Comparison of ENCODE assay signal across 8 mouse cellular contexts in genomic region chr1:61639114-61640093, GRCm38 (mm10). TPM values are rescaled to one million over a fixed set of nuclear protein-coding genes. Genes with fewer than 3 reads are reported as not detected.
DNase-seq lines count a peak whose midpoint lies in the region; ATAC-seq and TF ChIP-seq lines count a peak whose summit lies in the region.

No protein-coding gene starts in this region.

- peak overlapping the region; percentile 94 for H3K9ac ChIP-seq in intestine, embryonic 14.5 days (ENCODE audit: low read length)
- H3K9ac ChIP-seq in liver, embryonic 14.5 days (replicated peaks) = peak overlapping the region; percentile 57
- H3K9ac ChIP-seq in neural tube, embryonic 13.5 days = peak overlapping the region; percentile 85

- H3K4me2 ChIP-seq in intestine, embryonic 14.5 days (ENCODE audit: low read length) = peak overlapping the region; percentile 84
- H3K4me2 ChIP-seq in liver, embryonic 14.5 days (ENCODE audit: low read depth) = peak overlapping the region; percentile 71
- H3K4me2 ChIP-seq in neural tube, embryonic 13.5 days = peak overlapping the region; percentile 97

- intact Hi-C loops in left cerebral cortex, postnatal 25 days (cut with DNase I) = no loop called here

- peak overlapping the region; percentile 86 for H3K27ac ChIP-seq in intestine, embryonic 14.5 days (ENCODE audit: low read depth)
- no peak overlapping the region for H3K27ac ChIP-seq in liver, embryonic 14.5 days
- peak overlapping the region; percentile 56; the same call in 1 of the 2 replicates for H3K27ac ChIP-seq in neural tube, embryonic 13.5 days (replicated peaks)

- ATAC-seq in intestine, embryonic 14.5 days (replicated peaks; ENCODE audit: low FRiP score, low TSS enrichment, low read depth) = peak; percentile 75
- no peak for ATAC-seq in liver, embryonic 14.5 days (ENCODE audit: insufficient read depth)
- ATAC-seq in neural tube, embryonic 13.5 days (ENCODE audit: low read depth) = peak; percentile 75

- peaks cover 19% of the 10 kb centered on the region; the same call in 1 of the 2 replicates for H3K4me1 ChIP-seq in intestine, embryonic 14.5 days (replicated peaks; ENCODE audit: control insufficient read depth, insufficient read depth, low read length)
- H3K4me1 ChIP-seq in liver, embryonic 14.5 days (replicated peaks; ENCODE audit: control insufficient read depth in 2 of 2, insufficient read depth in 2 of 2, low read length in 1 of 2) = peaks cover 0 to 4% of the 10 kb centered on the region in 2 experiments; a peak in 1 of 4 replicates
- peaks cover 13% of the 10 kb centered on the region; the same call in 1 of the 2 replicates for H3K4me1 ChIP-seq in neural tube, embryonic 13.5 days (replicated peaks)

- peak; percentile 2 to 7 for DNase-seq in left cerebral cortex, adult 8-10 months (ENCODE audit: low spot score in 2 of 2)
- no peak for DNase-seq in left cerebral cortex, postnatal 25 days (ENCODE audit: low spot score in 2 of 2)
- peak; percentile 23 for DNase-seq in adrenal gland, postnatal 25 days
- peak; percentile 5 for DNase-seq in gonadal fat pad, adult 2 months (ENCODE audit: low read depth)
- DNase-seq in intestine, embryonic 14.5 days (ENCODE audit: low spot score) = peak; percentile 81
- DNase-seq in liver, embryonic 14.5 days (ENCODE audit: low read depth in 3 of 3, low spot score in 3 of 3) = no peak
- DNase-seq in c-Kit-positive CD71-positive TER-119-positive erythroid progenitor cells, embryonic 14.5 days (ENCODE audit: low spot score) = no peak

- no peaks in the 10 kb centered on the region for H3K27me3 ChIP-seq in intestine, embryonic 14.5 days (replicated peaks; ENCODE audit: control insufficient read depth, insufficient read depth, low read length)
- no peaks in the 10 kb centered on the region for H3K27me3 ChIP-seq in liver, embryonic 14.5 days (ENCODE audit: control insufficient read depth, insufficient read depth, low read length)
- H3K27me3 ChIP-seq in neural tube, embryonic 13.5 days = peaks cover 14% of the 10 kb centered on the region; the same call in 1 of the 2 replicates

- no peaks in the 10 kb centered on the region for H3K9me3 ChIP-seq in intestine, embryonic 14.5 days (ENCODE audit: control insufficient read depth, low read length)
- H3K9me3 ChIP-seq in liver, embryonic 14.5 days (ENCODE audit: control insufficient read depth, low read length) = no peaks in the 10 kb centered on the region
- no peaks in the 10 kb centered on the region for H3K9me3 ChIP-seq in neural tube, embryonic 13.5 days

- 3% methylated on average over 40 of the region's 40 CpGs for WGBS in intestine, embryonic 14.5 days
- 4% methylated on average over 40 of the region's 40 CpGs for WGBS in liver, embryonic 14.5 days (ENCODE audit: insufficient replicate concordance)
- 3% methylated on average over 40 of the region's 40 CpGs for WGBS in neural tube, embryonic 13.5 days

- H3K4me3 ChIP-seq in intestine, embryonic 14.5 days (ENCODE audit: low read depth, low read length) = peak overlapping the region; percentile 85
- H3K4me3 ChIP-seq in liver, embryonic 14.5 days (ENCODE audit: insufficient read depth in 1 of 2, low read depth in 2 of 2, low read length in 2 of 2) = peak overlapping the region; percentile 65 to 67
- peak overlapping the region; percentile 85 for H3K4me3 ChIP-seq in neural tube, embryonic 13.5 days

- no peak for TF ChIP-seq CTCF in liver, embryonic 14.5 days (IDR thresholded peaks at IDR 0.05; ENCODE audit: low read depth)

- H3K36me3 ChIP-seq in intestine, embryonic 14.5 days (ENCODE audit: control insufficient read depth, insufficient read depth, low read length) = no peaks in the 10 kb centered on the region
- H3K36me3 ChIP-seq in liver, embryonic 14.5 days (replicated peaks; ENCODE audit: control insufficient read depth, insufficient read depth, low read depth) = no peaks in the 10 kb centered on the region
- H3K36me3 ChIP-seq in neural tube, embryonic 13.5 days = no peaks in the 10 kb centered on the region

- TF ChIP-seq EP300 in liver, embryonic 14.5 days (IDR thresholded peaks at IDR 0.05; ENCODE audit: low read depth) = no peak

RNA-seq across cellular contexts. Expression of gene Pard3b, which starts 0.8 kb away (rescaled TPM):
- 1 to 10 TPM; 3.3 to 5.3 (median 4.4) TPM for total RNA-seq in left cerebral cortex, adult 8-10 months (2022)
- total RNA-seq in left cerebral cortex, postnatal 25 days (2021) = 1 to 10 TPM; 3.2 to 3.4 TPM
- total RNA-seq in adrenal gland, postnatal 25 days (2021) = 12.5 and 15.7 TPM in 2 replicates
- polyA plus RNA-seq in gonadal fat pad, adult 2 months (2012; rRNA removed) = 2.0 and 2.6 TPM in 2 replicates
- 33.1 and 37.7 TPM in 2 replicates for polyA plus RNA-seq in intestine, embryonic 14.5 days (2014; fragmentation: Nextera tagmentation; extraction: Ambion mirVana)
- 0.41 and 0.44 TPM in 2 replicates for polyA plus RNA-seq in liver, embryonic 14.5 days (2012; rRNA removed)
- polyA plus RNA-seq in liver, embryonic 14.5 days (2014; fragmentation: Nextera tagmentation; extraction: Ambion mirVana) = 1.4 and 2.1 TPM in 2 replicates
- 10.4 and 12.5 TPM in 2 replicates for polyA plus RNA-seq in neural tube, embryonic 13.5 days (2015; fragmentation: Nextera tagmentation; extraction: Ambion mirVana)

Comparison
In these comparisons a context has a peak if more than half of its experiments do, and no peak if none do; other contexts are left out.
1. DNase-seq: peak in left cerebral cortex, adult 8-10 months (2 of 2), adrenal gland, postnatal 25 days (single experiment), gonadal fat pad, adult 2 months (single experiment) and intestine, embryonic 14.5 days (single experiment); none in left cerebral cortex, postnatal 25 days (0 of 2), liver, embryonic 14.5 days (0 of 3) and c-Kit-positive CD71-positive TER-119-positive erythroid progenitor cells, embryonic 14.5 days (single experiment).
2. Peak in every context shown above with its lines, with median percentiles within 50 percentile points of each other: H3K4me2 ChIP-seq, H3K4me3 ChIP-seq and H3K9ac ChIP-seq.